Mouse (Mus musculus) lung, postnatal 0 days (tissue): ENCODE measurements around the gene Eras. TPM values are rescaled to one million over a fixed set of nuclear protein-coding genes. Genes with fewer than 3 reads are reported as not detected.

Experiments used
- ATAC-seq: fragments of 200-750 bp; cut with Nextera tagmentation; 2 replicates; pipeline ENCODE4 v1.8.0; 2017; ENCODE audit warnings: moderate library complexity
- DNase-seq: peaks from one replicate; pipeline ENCODE4 v3.0.0-alpha.2; 2016; ENCODE audit warnings: low spot score
- H3K27ac ChIP-seq: fragments of 300-500 bp; sonication (generic); 2 replicates; pipeline ENCODE4 v1.5.1; 2014; ENCODE audit warnings: antibody characterized with exemption, mild to moderate bottlenecking, low read length, mixed read lengths
- H3K27me3 ChIP-seq: fragments of 300-500 bp; sonication (generic); replicated peaks from 2 replicates; pipeline ENCODE4 v1.6.1; 2014; ENCODE audit warnings: low read length, mixed read lengths; ENCODE audit not compliant: insufficient read depth
- H3K36me3 ChIP-seq: fragments of 300-500 bp; sonication (generic); 2 replicates; pipeline ENCODE4 v1.6.1; 2014; ENCODE audit warnings: low read length, mixed read lengths; ENCODE audit not compliant: insufficient read depth
- H3K4me1 ChIP-seq: fragments of 300-500 bp; sonication (generic); 2 replicates; pipeline ENCODE4 v1.6.1; 2014; ENCODE audit warnings: antibody characterized with exemption, low read depth, low read length, mixed read lengths; ENCODE audit not compliant: insufficient read depth
- H3K4me2 ChIP-seq: fragments of 300-500 bp; sonication (generic); replicated peaks from 2 replicates; pipeline ENCODE4 v1.6.1; 2014; ENCODE audit warnings: low read depth, mild to moderate bottlenecking, low read length, moderate library complexity, mixed read lengths
- H3K4me3 ChIP-seq: fragments of 300-500 bp; sonication (generic); 2 replicates; pipeline ENCODE4 v1.5.1; 2014; ENCODE audit warnings: low read depth, low read length
- H3K9ac ChIP-seq: fragments of 300-500 bp; sonication (generic); replicated peaks from 2 replicates; pipeline ENCODE4 v1.6.1; 2014; ENCODE audit warnings: low read depth, mild to moderate bottlenecking
- H3K9me3 ChIP-seq: fragments of 300-500 bp; sonication (generic); 2 replicates; pipeline ENCODE4 v1.6.1; 2016; ENCODE audit warnings: low read length, mixed read lengths
- CTCF ChIP-seq: IDR thresholded peaks from 2 replicates; pipeline ENCODE4 v1.5.1; 2016; ENCODE audit warnings: antibody characterized with exemption, mild to moderate bottlenecking
- EP300 ChIP-seq: IDR thresholded peaks from 2 replicates; pipeline ENCODE4 v1.6.1; 2016; ENCODE audit warnings: antibody characterized with exemption, mild to moderate bottlenecking, control low read depth
- WGBS: fragments of 180-500 bp; shearing (Covaris S2); extraction: QIAGEN DNeasy Blood & Tissue Kit; methylation state at CpG from one replicate; pipeline ENCODE4 v1.1.7; 2014; 5-methylcytosine and 5-hydroxymethylcytosine counted together
- polyA plus RNA-seq: library from polyadenylated mRNA; unstranded; fragments of >200 nt; fragmentation: Nextera tagmentation; extraction: Ambion mirVana; gene quantifications from 2 replicates; pipeline ENCODE4 v1.2.1, GENCODE M21; 2015

Eras gene
- polyA plus RNA-seq, 1 experiment from 2014 or later = not detected

GRCm38 (mm10) chrX:7878007-7878419 lies 50.4 kb downstream of the Eras start, which contains the start of gene Pim2:
Gene Pim2, plus strand, starts transcription at chrX:7878262.
- peak; percentile 96 for ATAC-seq
- H3K9ac ChIP-seq = no peak within 1 kb of the TSS

More at GRCm38 (mm10) chrX:7878007-7878419, 50.4 kb downstream of the Eras start, which contains the start of gene Pim2:
- peak; percentile 88 for DNase-seq
- H3K27me3 ChIP-seq = no peaks in the 10 kb centered on the region
- peak within 1 kb of the TSS; percentile 38 for H3K4me3 ChIP-seq
- no peaks in the 10 kb centered on the region for H3K9me3 ChIP-seq
- H3K4me1 ChIP-seq = no peaks in the 10 kb centered on the region
- WGBS = 13% methylated on average over 34 of the region's 38 CpGs
- peak within 1 kb of the TSS; percentile 68 for H3K4me2 ChIP-seq
- TF ChIP-seq EP300 = no peak
- peak; percentile 10; the same call in 1 of the 2 replicates for TF ChIP-seq CTCF
- no peak within 1 kb of the TSS for H3K27ac ChIP-seq
- H3K36me3 ChIP-seq = no peaks in the 10 kb centered on the region

Other genes starting within 250 kb of the Eras start
- 3.5 and 3.7 TPM in 2 replicates for gene Magix, start 247.4 kb downstream of the Eras start, polyA plus RNA-seq
- 25.9 and 26.1 TPM in 2 replicates for gene Gpkow, start 231.5 kb downstream of the Eras start, polyA plus RNA-seq
- gene Wdr45, start 214.3 kb downstream of the Eras start, polyA plus RNA-seq = 202 and 222 TPM in 2 replicates
- gene Gm45208, start 206.4 kb downstream of the Eras start, polyA plus RNA-seq = 0.64 and 2.7 TPM in 2 replicates
- gene Praf2, start 200.2 kb downstream of the Eras start, polyA plus RNA-seq = 18.3 and 18.8 TPM in 2 replicates
- 26.4 and 28.2 TPM in 2 replicates for gene Ccdc120, start 177.7 kb downstream of the Eras start, polyA plus RNA-seq
- gene Tfe3, start 166.0 kb downstream of the Eras start, polyA plus RNA-seq = 22.0 and 27.6 TPM in 2 replicates
- 22.1 and 25.6 TPM in 2 replicates for gene Gripap1, start 138.8 kb downstream of the Eras start, polyA plus RNA-seq
- 0.30 and 0.41 TPM in 2 replicates for gene Kcnd1, start 106.3 kb downstream of the Eras start, polyA plus RNA-seq
- 29.0 and 30.3 TPM in 2 replicates for gene Otud5, start 87.2 kb downstream of the Eras start, polyA plus RNA-seq
- gene Pim2, start 50.3 kb downstream of the Eras start, polyA plus RNA-seq = 5.5 and 7.0 TPM in 2 replicates
- gene Slc35a2, start 44.6 kb downstream of the Eras start, polyA plus RNA-seq = 30.0 and 32.2 TPM in 2 replicates
- gene Pqbp1, start 29.3 kb downstream of the Eras start, polyA plus RNA-seq = 80.1 and 80.4 TPM in 2 replicates
- gene Timm17b, start 29.2 kb downstream of the Eras start, polyA plus RNA-seq = 82.3 and 88.9 TPM in 2 replicates
- gene Gm10491, start 20.8 kb downstream of the Eras start, polyA plus RNA-seq = not detected in 2 replicates
- gene Gm10490, start 19.1 kb downstream of the Eras start, polyA plus RNA-seq = not detected in 2 replicates
- gene Pcsk1n, start 8.8 kb downstream of the Eras start, polyA plus RNA-seq = 0.15 and 0.17 TPM in 2 replicates
- 7.2 and 7.5 TPM in 2 replicates for gene Hdac6, start 19.3 kb upstream of the Eras start, polyA plus RNA-seq
- gene Gata1, start 49.5 kb upstream of the Eras start, polyA plus RNA-seq = 1.8 and 2.0 TPM in 2 replicates
- gene Glod5, start 89.9 kb upstream of the Eras start, polyA plus RNA-seq = 0.68 TPM in 1 of 2 replicates, not detected in the other
- gene Suv39h1, start 146.2 kb upstream of the Eras start, polyA plus RNA-seq = 13.2 and 13.6 TPM in 2 replicates
- gene Was, start 161.9 kb upstream of the Eras start, polyA plus RNA-seq = 0.90 and 1.2 TPM in 2 replicates
- gene Wdr13, start 204.3 kb upstream of the Eras start, polyA plus RNA-seq = 18.4 and 18.9 TPM in 2 replicates
- 373 and 463 TPM in 2 replicates for gene Rbm3, start 217.3 kb upstream of the Eras start, polyA plus RNA-seq
- 7.8 and 9.1 TPM in 2 replicates for gene Tbc1d25, start 247.6 kb upstream of the Eras start, polyA plus RNA-seq